Mouse (Mus musculus): ENCODE data around the gene Efhd2. TPM values are rescaled to one million over a fixed set of nuclear protein-coding genes. Genes with fewer than 3 reads are reported as not detected.

The Efhd2 gene
- polyA plus RNA-seq, 1 experiment from 2014 or later, result 89.7 TPM

- Histone ChIP-seq H3K27me3 (no peaks in the 10 kb centered on the region), H3K36me3 (peaks cover 31% of the 10 kb centered on the region), H3K4me3 (replicated peaks) (no peak overlapping the region), H3K9me3 (no peaks in the 10 kb centered on the region), H3K27ac (no peak overlapping the region), H3K9ac (replicated peaks) (no peak overlapping the region), H3K4me1 (replicated peaks) (peaks cover 40% of the 10 kb centered on the region), H3K4me2 (replicated peaks) (no peak overlapping the region)
- no peak for ATAC-seq
- 86% methylated on average over 5 of the region's 5 CpGs for WGBS
Observed at GRCm38 (mm10) chr4:141865600-141865999, 9.1 kb downstream of the Efhd2 start.

- Histone ChIP-seq H3K9me3 (no peaks in the 10 kb centered on the region), H3K4me1 (replicated peaks) (peaks cover 34% of the 10 kb centered on the region), H3K4me3 (replicated peaks) (no peak overlapping the region), H3K27ac (no peak overlapping the region), H3K9ac (replicated peaks) (no peak overlapping the region), H3K36me3 (peaks cover 36% of the 10 kb centered on the region), H3K4me2 (replicated peaks) (no peak overlapping the region), H3K27me3 (no peaks in the 10 kb centered on the region)
- ATAC-seq, result no peak
- WGBS, result 93% methylated on average over 5 of the region's 5 CpGs
Observed at GRCm38 (mm10) chr4:141865006-141865405, 9.7 kb downstream of the Efhd2 start.

GRCm38 (mm10) chr4:141864506-141864905 lies 10.2 kb downstream of the Efhd2 start:
- Histone ChIP-seq H3K4me2 (replicated peaks) (no peak overlapping the region), H3K4me1 (replicated peaks) (peaks cover 29% of the 10 kb centered on the region), H3K36me3 (peaks cover 41% of the 10 kb centered on the region), H3K9ac (replicated peaks) (no peak overlapping the region), H3K9me3 (no peaks in the 10 kb centered on the region), H3K27me3 (no peaks in the 10 kb centered on the region), H3K4me3 (replicated peaks) (no peak overlapping the region), H3K27ac (no peak overlapping the region)
- no peak for ATAC-seq
- 98% methylated on average over 8 of the region's 8 CpGs for WGBS

DNA sequence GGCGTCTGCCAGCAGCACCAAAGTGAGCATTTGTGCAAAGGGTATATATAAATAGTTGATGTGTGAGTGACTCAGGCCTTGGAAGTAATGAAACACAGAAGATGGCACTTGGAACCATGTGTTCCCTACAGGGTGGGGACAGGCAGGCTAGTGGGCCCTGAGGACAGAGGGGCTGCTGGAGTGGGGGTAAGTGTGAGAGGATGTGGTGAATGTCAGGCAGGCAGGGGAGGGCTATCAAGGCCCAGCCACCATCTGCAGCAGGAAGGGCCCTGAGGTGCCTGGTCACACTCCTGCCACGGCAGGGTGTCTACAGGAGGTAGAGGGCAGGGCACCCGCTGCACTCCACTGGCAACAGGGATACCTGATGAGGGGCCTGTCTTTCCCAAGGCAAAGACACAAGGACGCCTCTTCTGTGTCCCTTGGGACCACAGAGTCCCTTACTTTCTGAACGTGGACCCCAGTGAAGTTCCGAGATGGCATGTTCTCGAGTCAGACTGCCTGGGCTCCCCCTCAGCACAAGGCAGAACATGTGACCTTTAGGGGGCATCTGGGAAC lies 10.9 kb downstream of the Efhd2 start:
- Histone ChIP-seq H3K4me2 (replicated peaks) (no peak overlapping the region), H3K27me3 (no peaks in the 10 kb centered on the region), H3K4me1 (replicated peaks) (peaks cover 25% of the 10 kb centered on the region), H3K9me3 (no peaks in the 10 kb centered on the region), H3K9ac (replicated peaks) (no peak overlapping the region), H3K27ac (no peak overlapping the region), H3K4me3 (replicated peaks) (no peak overlapping the region), H3K36me3 (peaks cover 48% of the 10 kb centered on the region)
- 92% methylated on average over 7 of the region's 7 CpGs for WGBS
- ATAC-seq, result no peak

DNA sequence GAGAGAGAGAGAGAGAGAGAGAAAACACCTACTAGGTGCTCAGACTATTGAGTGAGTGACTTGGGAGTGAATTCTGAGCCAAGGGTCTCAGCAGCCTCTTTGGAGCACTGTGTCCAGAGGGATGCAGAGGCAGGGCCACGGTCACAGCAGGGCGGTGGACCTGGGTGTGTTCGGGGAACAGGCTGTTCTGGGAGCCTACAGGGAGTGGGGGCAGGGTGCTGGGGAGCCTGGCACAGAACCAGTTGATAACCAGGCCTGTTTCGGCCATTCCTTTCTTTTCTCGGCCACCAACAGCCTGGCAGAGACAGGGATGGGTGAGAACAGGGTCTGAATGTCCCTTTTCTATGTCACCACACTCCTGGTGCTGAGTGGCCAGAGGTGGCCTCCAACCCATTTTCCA lies 11.9 kb downstream of the Efhd2 start:
- Histone ChIP-seq H3K4me1 (replicated peaks) (peaks cover 18% of the 10 kb centered on the region), H3K9me3 (no peaks in the 10 kb centered on the region), H3K36me3 (peaks cover 52% of the 10 kb centered on the region), H3K27ac (no peak overlapping the region), H3K27me3 (no peaks in the 10 kb centered on the region), H3K4me2 (replicated peaks) (no peak overlapping the region), H3K9ac (replicated peaks) (no peak overlapping the region), H3K4me3 (replicated peaks) (no peak overlapping the region)
- ATAC-seq, result no peak
- 82% methylated on average over 5 of the region's 5 CpGs for WGBS

GRCm38 (mm10) chr4:141861591-141862295 lies 13.0 kb downstream of the Efhd2 start:
- Histone ChIP-seq H3K9ac (replicated peaks) (no peak overlapping the region), H3K27me3 (no peaks in the 10 kb centered on the region), H3K4me2 (replicated peaks) (no peak overlapping the region), H3K27ac (no peak overlapping the region), H3K36me3 (peaks cover 52% of the 10 kb centered on the region), H3K9me3 (no peaks in the 10 kb centered on the region), H3K4me3 (replicated peaks) (no peak overlapping the region), H3K4me1 (replicated peaks) (peaks cover 11% of the 10 kb centered on the region)
- no peak for ATAC-seq
- 91% methylated on average over 17 of the region's 17 CpGs for WGBS

DNA sequence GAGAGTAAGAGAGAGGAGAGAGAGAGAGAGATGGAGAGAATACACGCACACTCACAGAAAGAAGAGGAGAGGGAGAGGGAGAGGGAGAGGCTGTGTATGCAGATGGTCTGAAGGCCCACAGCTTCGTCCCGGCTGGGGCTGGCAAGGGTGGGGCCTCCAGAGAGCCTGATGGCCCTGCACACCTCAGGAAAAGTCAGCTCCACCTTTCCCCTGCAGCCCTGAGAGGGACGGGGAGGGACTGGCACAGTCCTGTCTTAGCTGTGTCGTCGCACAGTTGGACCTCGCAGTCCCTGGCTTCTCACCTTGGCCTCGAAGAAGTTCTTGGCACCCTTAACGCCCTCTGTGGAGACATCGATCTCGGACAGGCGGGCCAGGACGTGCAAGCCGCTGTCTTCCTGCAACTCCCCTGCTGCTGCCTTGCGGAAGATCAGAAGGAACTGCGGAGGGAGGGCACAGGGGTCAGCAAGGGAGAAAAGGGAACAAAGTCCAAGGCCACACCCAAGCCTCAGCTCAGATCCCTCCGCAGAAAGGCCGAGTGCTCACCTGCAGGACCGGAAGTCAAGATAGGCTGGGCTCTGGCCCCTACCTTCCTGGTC lies 14.4 kb downstream of the Efhd2 start:
- H3K9ac ChIP-seq (replicated peaks), result no peak overlapping the region
- H3K36me3 ChIP-seq, result peaks cover 51% of the 10 kb centered on the region
- ATAC-seq, result no peak

GRCm38 (mm10) chr4:141859351-141859750 lies 15.4 kb downstream of the Efhd2 start:
- WGBS, result 90% methylated on average over 14 of the region's 14 CpGs
- Histone ChIP-seq H3K36me3 (peaks cover 49% of the 10 kb centered on the region), H3K27ac (no peak overlapping the region), H3K9me3 (no peaks in the 10 kb centered on the region), H3K9ac (replicated peaks) (no peak overlapping the region), H3K4me1 (replicated peaks) (peaks cover 4% of the 10 kb centered on the region), H3K27me3 (no peaks in the 10 kb centered on the region), H3K4me3 (replicated peaks) (no peak overlapping the region), H3K4me2 (replicated peaks) (no peak overlapping the region)
- ATAC-seq, result no peak

More for the DNA sequence above, 14.4 kb downstream of the Efhd2 start:
- 71% methylated on average over 19 of the region's 19 CpGs for WGBS
- Histone ChIP-seq H3K27ac (no peak overlapping the region), H3K9me3 (no peaks in the 10 kb centered on the region), H3K4me3 (replicated peaks) (no peak overlapping the region), H3K4me1 (replicated peaks) (peaks cover 4% of the 10 kb centered on the region), H3K27me3 (no peaks in the 10 kb centered on the region), H3K4me2 (replicated peaks) (no peak overlapping the region)

- 91% methylated on average over 20 of the region's 20 CpGs for WGBS
- H3K9me3 ChIP-seq, result no peaks in the 10 kb centered on the region
- peaks cover 4% of the 10 kb centered on the region for H3K4me1 ChIP-seq (replicated peaks)
- no peak overlapping the region for H3K27ac ChIP-seq
- H3K27me3 ChIP-seq, result no peaks in the 10 kb centered on the region
- H3K4me2 ChIP-seq (replicated peaks), result no peak overlapping the region
- ATAC-seq, result no peak
- H3K36me3 ChIP-seq, result peaks cover 45% of the 10 kb centered on the region
- no peak overlapping the region for H3K9ac ChIP-seq (replicated peaks)
- H3K4me3 ChIP-seq (replicated peaks), result no peak overlapping the region
Observed at GRCm38 (mm10) chr4:141858501-141858900, 16.2 kb downstream of the Efhd2 start.

GRCm38 (mm10) chr4:141857422-141857930 lies 17.2 kb downstream of the Efhd2 start:
- WGBS, result 18% methylated on average over 10 of the region's 10 CpGs
- Histone ChIP-seq H3K27ac (peak overlapping the region; percentile 58), H3K27me3 (no peaks in the 10 kb centered on the region), H3K9me3 (no peaks in the 10 kb centered on the region), H3K4me3 (replicated peaks) (no peak overlapping the region), H3K4me2 (replicated peaks) (0 out of 2 replicates have a peak overlapping the region, but pooled peaks have one; percentile 23), H3K9ac (replicated peaks) (no peak overlapping the region), H3K36me3 (peaks cover 38% of the 10 kb centered on the region), H3K4me1 (replicated peaks) (peaks cover 4% of the 10 kb centered on the region)
- ATAC-seq, result peak; percentile 85

- H3K4me2 ChIP-seq (replicated peaks), result no peak overlapping the region
- ATAC-seq, result no peak
Observed at GRCm38 (mm10) chr4:141853437-141853836, 21.3 kb downstream of the Efhd2 start.

DNA sequence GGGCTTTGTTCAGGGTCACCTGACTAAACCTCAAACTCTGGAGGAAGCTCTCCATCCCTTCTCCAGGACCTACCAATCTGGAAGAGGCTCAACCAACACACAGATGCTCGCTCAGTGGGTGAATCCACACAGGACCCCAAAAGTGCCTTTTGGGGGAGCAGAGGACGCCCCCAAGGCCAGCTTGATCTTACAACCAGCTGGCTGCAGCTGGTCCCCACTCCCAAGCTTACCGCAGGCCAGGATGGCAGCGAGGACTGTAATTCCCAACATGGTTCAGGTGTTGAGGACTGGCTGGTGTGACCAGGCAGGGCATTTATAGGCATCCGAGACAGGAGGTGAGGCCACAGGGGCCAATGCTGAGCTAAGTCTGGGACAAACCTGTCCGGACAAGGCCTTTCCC lies 28.7 kb downstream of the Efhd2 start, which contains the start of gene Ctrc:
Gene Ctrc, minus strand, starts transcription at position 361 of the 400 bp plus-strand sequence.
- no peaks in the 10 kb centered on the region for H3K27me3 ChIP-seq
- no peaks in the 10 kb centered on the region for H3K9me3 ChIP-seq
- WGBS, result 83% methylated on average over 6 of the region's 6 CpGs
- H3K4me3 ChIP-seq (replicated peaks), result no peak within 1 kb of the TSS
- H3K4me1 ChIP-seq (replicated peaks), result no peaks in the 10 kb centered on the region
- H3K9ac ChIP-seq (replicated peaks), result no peak within 1 kb of the TSS
- no peaks in the 10 kb centered on the region for H3K36me3 ChIP-seq
- ATAC-seq, result no peak
- H3K27ac ChIP-seq, result no peak within 1 kb of the TSS
- no peak within 1 kb of the TSS for H3K4me2 ChIP-seq (replicated peaks)

More at GRCm38 (mm10) chr4:141853437-141853836, 21.3 kb downstream of the Efhd2 start:
- 75% methylated on average over 9 of the region's 9 CpGs for WGBS
- no peak overlapping the region for H3K4me3 ChIP-seq (replicated peaks)
- no peak overlapping the region for H3K9ac ChIP-seq (replicated peaks)
- peaks cover 4% of the 10 kb centered on the region for H3K4me1 ChIP-seq (replicated peaks)
- no peak overlapping the region for H3K27ac ChIP-seq
- H3K9me3 ChIP-seq, result no peaks in the 10 kb centered on the region
- peaks cover under 1% of the 10 kb centered on the region; the same call in 1 of the 2 replicates for H3K36me3 ChIP-seq
- no peaks in the 10 kb centered on the region for H3K27me3 ChIP-seq
